Mouse (Mus musculus) layer of hippocampus, adult 11-12 months (tissue): ENCODE results near the gene Tmem95.
"Not testable (repeated sequence)": the region's sequence is repeated elsewhere in the genome, so short reads cannot be mapped to it uniquely, and the experiment has no call there.

Source experiments
- DNase-seq: peaks from one replicate; pipeline ENCODE4 v3.0.0; 2022; ENCODE audit warnings: low spot score

Gene Tmem95

DNA sequence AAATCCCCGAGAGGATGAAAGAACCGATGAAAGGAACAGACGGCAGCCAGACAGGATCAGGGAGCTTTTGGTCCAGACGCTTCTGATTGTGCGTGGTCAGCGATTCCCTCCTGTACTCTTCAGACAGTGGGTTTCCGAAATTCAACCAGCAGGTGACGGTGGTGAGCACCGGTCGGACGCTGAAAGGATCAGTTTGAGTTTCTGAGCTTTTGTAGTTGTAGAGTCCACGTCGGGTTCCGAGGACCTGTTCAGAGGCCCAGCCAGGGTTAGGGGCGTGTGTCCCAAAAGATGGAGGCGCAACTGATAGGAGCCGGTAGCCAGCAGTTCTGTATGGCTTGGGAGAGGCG is 2.7 kb upstream of the Tmem95 start:
- DNase-seq: peak; percentile 46

DNA sequence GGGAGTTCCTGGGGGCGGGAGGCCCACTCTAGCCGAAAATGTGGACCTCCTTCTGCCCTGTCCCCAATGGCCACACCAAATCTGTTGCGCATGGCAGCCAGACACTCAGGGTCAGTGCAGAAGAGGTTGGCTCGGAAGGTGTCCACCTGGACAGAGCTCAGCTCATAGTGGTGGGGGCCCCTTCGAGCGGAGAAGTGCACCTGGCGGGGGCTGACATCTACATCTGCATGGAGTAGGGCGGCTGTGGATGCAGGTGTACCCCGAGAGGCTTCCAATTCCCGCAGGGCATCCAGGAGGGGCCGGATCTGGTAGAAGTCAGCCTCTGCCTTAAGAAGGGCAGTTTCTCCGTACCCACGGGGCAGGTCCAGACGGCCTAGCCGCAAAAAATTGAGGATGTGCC is 1.9 kb upstream of the Tmem95 start:
- no peak for DNase-seq

- no peak for DNase-seq
Observed at GRCm38 (mm10) chr11:69878952-69879351, 1.1 kb upstream of the Tmem95 start.

DNA sequence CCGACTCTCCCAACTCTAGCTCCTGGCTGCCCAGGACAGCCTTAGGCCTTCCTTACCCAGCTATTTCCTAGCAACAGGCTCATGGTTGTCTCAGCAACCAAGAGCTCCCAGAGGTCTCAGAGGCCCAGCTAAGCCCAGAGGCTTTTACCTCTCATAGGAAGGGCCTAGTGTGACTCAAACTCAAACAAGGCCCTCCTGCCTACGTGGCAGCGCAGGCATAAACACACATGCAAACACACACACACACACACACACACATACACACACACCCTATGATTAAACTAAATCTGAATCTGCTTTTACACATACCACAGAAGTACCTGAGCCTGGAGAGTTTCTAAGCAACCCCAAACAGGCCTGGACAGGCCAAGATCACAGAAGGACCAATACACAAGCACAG is 581 bp upstream of the Tmem95 start:
- DNase-seq: no peak

- DNase-seq: peak; percentile 84
Observed at GRCm38 (mm10) chr11:69876867-69877266, 951 bp downstream of the Tmem95 start.

DNA sequence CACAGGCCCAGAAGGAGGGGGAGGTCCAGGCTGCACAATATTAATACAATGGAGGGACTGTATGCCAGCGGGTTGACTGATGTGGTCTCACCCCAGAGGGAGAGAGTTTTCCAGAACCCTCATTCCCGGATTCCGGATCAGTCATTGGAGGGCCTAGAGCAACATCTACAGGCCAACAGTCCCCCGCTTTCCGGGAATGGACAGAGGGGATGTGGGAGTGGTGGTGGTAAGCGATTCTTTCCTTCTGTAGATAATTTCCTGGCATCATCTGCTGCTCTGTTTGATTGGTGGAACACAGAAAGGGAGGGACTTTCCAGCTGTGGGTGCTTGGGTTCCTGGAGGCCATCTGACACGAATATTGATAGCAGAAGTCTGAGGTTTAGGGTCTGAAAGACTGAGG is 1.6 kb downstream of the Tmem95 start:
- DNase-seq: peak; percentile 43

- DNase-seq: no peak
Observed at GRCm38 (mm10) chr11:69872451-69872850, 5.4 kb downstream of the Tmem95 start.

DNA sequence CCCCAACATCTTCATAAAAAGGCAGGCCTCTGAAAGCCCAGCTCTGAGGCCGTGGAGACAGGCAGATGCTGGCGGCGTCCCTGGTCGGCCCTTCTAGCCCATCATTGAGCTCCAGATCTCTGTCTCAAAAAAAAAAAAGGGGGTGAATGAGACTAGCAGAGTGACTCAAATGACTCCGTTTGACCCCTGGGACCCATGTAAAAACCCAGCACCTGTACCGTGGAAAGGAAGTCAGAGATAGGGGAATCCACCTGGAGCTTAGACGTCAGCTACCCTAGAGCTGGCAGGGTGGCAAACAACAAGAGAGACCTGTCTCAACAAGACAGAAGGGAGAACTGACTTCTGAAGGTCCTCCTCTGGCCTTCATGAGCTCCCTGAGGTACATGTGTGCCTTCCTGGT is 6.0 kb downstream of the Tmem95 start:
- no peak for DNase-seq

DNA sequence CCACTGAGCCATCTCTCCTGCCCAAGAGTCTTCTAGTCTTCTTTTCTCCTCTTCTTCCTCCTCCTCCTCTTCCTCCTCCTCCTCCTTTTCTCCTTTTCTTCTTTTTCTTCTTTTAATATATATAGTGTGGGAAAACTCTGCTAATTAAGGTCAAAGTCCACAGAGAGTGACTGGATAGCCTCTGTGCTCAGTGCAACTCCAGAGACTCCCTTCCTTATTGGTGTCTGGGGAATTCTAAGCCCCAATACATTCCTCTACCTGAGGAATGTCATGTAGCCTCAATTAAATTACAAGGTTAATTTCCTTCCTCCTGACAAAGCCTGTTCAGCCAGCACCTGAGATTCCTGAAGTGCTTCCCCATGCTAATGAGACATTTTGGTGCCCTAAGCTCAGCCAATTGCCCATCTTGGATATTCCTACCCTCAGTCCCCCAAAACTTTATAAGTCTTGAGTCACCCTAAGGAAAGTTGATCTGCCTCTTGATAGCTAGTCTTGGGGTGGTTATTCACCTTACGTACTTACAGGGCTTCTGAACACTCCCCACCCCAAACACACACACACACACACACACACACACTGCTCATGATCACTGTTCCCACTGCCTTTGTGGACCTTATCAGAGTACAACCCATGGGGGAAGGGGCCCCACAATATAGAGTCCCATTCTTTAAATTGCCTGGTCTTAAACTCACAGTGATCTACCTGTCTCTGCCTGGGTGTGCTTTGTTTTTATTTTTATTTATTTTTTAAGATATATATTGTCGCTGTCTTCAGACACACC is 7.3 kb downstream of the Tmem95 start:
- DNase-seq: no peak

DNA sequence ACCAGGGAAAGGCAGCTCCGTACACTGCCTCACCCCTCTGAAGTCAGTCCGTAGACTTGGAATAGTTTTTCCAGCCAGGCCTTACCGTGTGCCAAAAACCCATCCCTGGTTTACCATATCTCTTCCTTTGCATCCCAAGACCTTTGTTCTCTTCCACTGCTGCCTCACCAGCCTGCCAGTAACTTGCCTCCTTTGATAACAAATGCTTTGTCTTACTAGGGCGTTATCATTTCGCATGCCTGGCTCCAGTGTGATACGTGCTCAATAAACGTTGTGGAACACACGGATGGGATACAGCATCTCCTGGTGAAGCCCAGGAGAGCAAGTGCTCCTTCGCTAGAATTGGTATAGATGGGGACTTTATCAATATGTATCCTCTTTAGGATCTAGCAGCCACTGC is 10.5 kb downstream of the Tmem95 start:
- DNase-seq: no peak

- DNase-seq: no peak
Observed at GRCm38 (mm10) chr11:69865561-69865960, 12.3 kb downstream of the Tmem95 start.

DNA sequence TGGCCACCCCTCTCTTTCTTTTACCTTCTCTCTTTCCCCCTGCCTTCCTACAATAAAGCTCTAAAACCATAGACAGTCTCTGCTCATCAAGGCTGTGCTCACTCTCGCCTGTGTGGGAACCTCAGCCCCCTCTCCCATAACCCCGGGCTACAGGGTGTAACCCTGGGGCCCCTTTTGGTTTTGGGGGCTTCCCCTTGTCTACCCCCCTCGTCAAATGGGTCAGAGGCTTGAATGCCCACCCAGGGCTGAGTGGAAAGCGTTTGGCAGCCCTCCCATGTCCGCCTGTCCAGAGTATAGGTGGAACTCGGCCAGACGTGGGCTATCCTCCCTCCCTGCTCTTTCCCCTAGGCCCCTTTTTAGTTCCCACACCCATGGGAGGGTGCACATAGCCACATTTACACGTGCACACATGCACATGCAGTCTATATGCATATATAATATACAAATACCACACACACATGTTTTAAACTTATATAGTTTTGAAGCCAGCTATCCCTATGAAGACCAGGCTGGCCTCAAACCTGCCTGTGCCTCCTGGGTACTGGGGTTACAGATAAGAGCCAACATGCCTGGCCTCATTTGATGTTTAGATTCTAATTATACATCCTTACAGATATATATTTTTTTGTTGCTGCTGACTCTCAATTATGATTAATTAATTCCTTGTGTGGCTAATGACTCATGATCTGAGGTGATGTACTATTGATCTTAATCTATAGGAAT is 13.5 kb downstream of the Tmem95 start:
- no peak for DNase-seq

GRCm38 (mm10) chr11:69863729-69864128 is 14.1 kb downstream of the Tmem95 start:
- not testable (repeated sequence) for DNase-seq

DNA sequence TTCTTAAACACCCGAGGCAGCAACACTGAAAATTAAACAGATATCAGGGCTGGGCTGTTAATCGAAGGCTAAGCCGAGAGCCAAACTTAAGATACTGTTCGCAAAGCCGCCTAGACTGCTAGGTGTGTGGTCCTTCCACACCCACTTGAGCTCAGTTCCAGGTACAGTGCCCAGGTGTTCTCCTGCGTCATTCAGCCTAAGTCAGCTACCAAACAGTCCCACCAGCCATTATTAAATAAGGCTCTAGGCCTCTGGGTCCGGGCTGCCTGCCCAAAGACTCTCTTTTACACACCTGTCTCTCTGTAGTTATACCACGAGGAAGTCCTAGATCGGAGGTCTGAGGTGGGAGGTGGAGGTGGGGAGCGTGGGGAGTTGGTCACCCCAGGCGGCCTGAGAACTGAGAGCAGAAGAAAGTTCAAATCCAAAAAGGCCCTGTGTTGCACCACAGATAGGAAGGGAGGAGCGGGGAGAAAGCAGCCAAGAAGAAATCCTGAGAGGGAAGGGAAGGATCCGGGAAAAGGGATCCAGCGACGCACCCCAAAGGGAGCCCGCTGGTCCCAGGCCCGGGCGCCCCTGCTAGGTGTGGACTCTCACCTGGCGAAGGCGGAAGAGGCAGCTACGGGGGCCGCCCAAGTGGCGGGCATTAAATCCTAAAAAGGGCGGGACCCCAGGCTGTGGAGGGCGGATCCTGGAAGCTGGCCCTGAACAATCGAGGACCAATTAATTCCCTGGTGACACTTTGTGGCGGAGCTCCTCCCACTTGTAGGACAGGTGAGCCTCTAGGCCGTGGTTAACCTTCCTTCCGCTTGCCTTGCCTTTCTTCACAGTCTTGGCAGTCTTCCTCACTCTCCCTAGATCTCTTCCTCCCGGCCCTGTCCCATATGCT is 19.5 kb downstream of the Tmem95 start, which contains the start of gene Tnk1:
Gene Tnk1 (minus strand): TSS at position 618 of the 886 bp plus-strand sequence.
- no peak for DNase-seq

GRCm38 (mm10) chr11:69855347-69855746 is 22.5 kb downstream of the Tmem95 start:
- DNase-seq: no peak

DNA sequence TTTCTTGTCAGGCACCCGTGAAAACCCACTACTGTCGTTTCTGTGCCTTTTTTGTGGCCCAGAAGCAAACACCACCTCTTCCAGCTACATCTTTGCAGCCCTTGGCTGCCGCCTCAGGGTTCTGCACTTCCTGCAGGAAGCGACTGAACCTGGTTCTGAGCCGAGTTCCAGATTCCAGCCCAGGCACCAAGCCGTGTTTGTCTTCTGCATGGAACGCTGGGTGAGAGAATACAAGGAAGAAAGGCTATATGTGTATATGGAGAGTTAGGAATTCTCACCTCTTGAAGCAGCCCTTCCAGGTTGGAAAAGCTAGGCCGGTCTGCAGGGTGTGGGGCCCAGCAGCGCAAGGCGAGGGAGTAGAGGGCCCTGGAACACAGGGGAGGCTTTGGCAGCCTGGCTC is 23.1 kb downstream of the Tmem95 start:
- no peak for DNase-seq

- no peak for DNase-seq
Observed at GRCm38 (mm10) chr11:69853994-69854393, 23.8 kb downstream of the Tmem95 start.

- no peak for DNase-seq
Observed at GRCm38 (mm10) chr11:69850754-69851153, 27.1 kb downstream of the Tmem95 start.

- DNase-seq: no peak
Observed at GRCm38 (mm10) chr11:69849884-69850283, 27.9 kb downstream of the Tmem95 start.

GRCm38 (mm10) chr11:69849128-69849527 is 28.7 kb downstream of the Tmem95 start:
- no peak for DNase-seq

- no peak for DNase-seq
Observed at GRCm38 (mm10) chr11:69848021-69848420, 29.8 kb downstream of the Tmem95 start.
